Mouse (Mus musculus) G1E (cell line): ENCODE measurements around the gene Gm6793. TPM values are rescaled to one million over a fixed set of nuclear protein-coding genes. Genes with fewer than 3 reads are reported as not detected.

ENCODE experiments used
- ATAC-seq: 2 replicates; pipeline ENCODE4 v1.8.0; 2016; ENCODE audit warnings: mild to moderate bottlenecking; ENCODE audit not compliant: insufficient number of reproducible peaks, poor library complexity, low FRiP score, severe bottlenecking; ENCODE audit errors: extremely low read depth
- DNase-seq: peaks from one replicate; pipeline ENCODE4 v3.0.0; 2012; ENCODE audit warnings: low spot score
- H3K27me3 ChIP-seq: 2 replicates; pipeline ENCODE4 v1.6.1; 2012; ENCODE audit warnings: mild to moderate bottlenecking, low read length, inconsistent platforms; ENCODE audit not compliant: insufficient read depth
- H3K36me3 ChIP-seq: replicated peaks from 2 replicates; pipeline ENCODE3; 2012; ENCODE audit warnings: mild to moderate bottlenecking, inconsistent platforms
- H3K4me1 ChIP-seq: 2 replicates; pipeline ENCODE4 v1.6.1; 2012; ENCODE audit warnings: low read depth, low read length, inconsistent platforms, mixed read lengths; ENCODE audit not compliant: insufficient read depth
- H3K4me3 ChIP-seq: 2 replicates; pipeline ENCODE4 v1.5.1; 2012; ENCODE audit warnings: low read depth, mild to moderate bottlenecking, inconsistent platforms, low read length, moderate library complexity, mixed read lengths
- H3K9me3 ChIP-seq: replicated peaks from 2 replicates; pipeline ENCODE4 v1.6.1; 2012; ENCODE audit warnings: inconsistent platforms
- CTCF ChIP-seq: IDR thresholded peaks from 2 replicates; pipeline ENCODE4 v1.5.1; 2012; ENCODE audit warnings: low read depth, low read length, inconsistent platforms, mixed read lengths
- GATA1 ChIP-seq: IDR thresholded peaks from 2 replicates; pipeline ENCODE4 v1.6.1; 2012; ENCODE audit warnings: borderline replicate concordance, low read length, inconsistent platforms, mixed read lengths
- GATA2 ChIP-seq: IDR thresholded peaks from 2 replicates; pipeline ENCODE4 v1.6.1; 2012; ENCODE audit warnings: low read depth, low read length, inconsistent platforms, borderline replicate concordance
- POLR2AphosphoS5 ChIP-seq: IDR thresholded peaks from 2 replicates; pipeline ENCODE4 v1.6.1; 2012; ENCODE audit warnings: low read depth, low read length, inconsistent platforms; ENCODE audit not compliant: insufficient replicate concordance
- TAL1 ChIP-seq: conservative IDR thresholded peaks from 2 replicates; pipeline ENCODE4 v1.6.1; 2012; ENCODE audit warnings: low read depth, low read length, inconsistent platforms, mixed read lengths
- polyA plus RNA-seq: library from polyadenylated mRNA; stranded (reverse); fragments of >175 nt; gene quantifications from 2 replicates; pipeline ENCODE4 v1.2.3, GENCODE M21; 2012
- total RNA-seq, 2 experiments: library from RNA; stranded (forward) in 1 of 2; stranded (reverse) in 1 of 2; fragments of 200-1000 nt in 1 of 2; fragments of >200 nt in 1 of 2; fragmentation: Nextera tagmentation in 1 of 2; gene quantifications; 2 replicates each; pipeline ENCODE4 v1.2.3; 2014 to 2017

The Gm6793 gene
- total and polyA plus RNA-seq, 3 experiments = 0.11 TPM; not detected in 2

GRCm38 (mm10) chr8:111964849-111965561 is 49.8 kb downstream of the Gm6793 start:
- ATAC-seq (no peak), DNase-seq (no peak)
- no peak for TF ChIP-seq CTCF
- TF ChIP-seq POLR2AphosphoS5 = no peak
- no peak for TF ChIP-seq GATA1
- no peak for TF ChIP-seq TAL1
- no peak for TF ChIP-seq GATA2
- peaks cover 71% of the 10 kb centered on the region for H3K36me3 ChIP-seq
- H3K9me3 ChIP-seq = no peaks in the 10 kb centered on the region
- H3K27me3 ChIP-seq = no peaks in the 10 kb centered on the region
- H3K4me3 ChIP-seq = no peak overlapping the region
- H3K4me1 ChIP-seq = peaks cover 36% of the 10 kb centered on the region

GRCm38 (mm10) chr8:111964351-111964750 is 50.5 kb downstream of the Gm6793 start:
- ATAC-seq (no peak), DNase-seq (no peak)
- Histone ChIP-seq H3K27me3 (no peaks in the 10 kb centered on the region), H3K9me3 (no peaks in the 10 kb centered on the region), H3K4me3 (no peak overlapping the region), H3K4me1 (peaks cover 36% of the 10 kb centered on the region), H3K36me3 (peaks cover 75% of the 10 kb centered on the region)
- no peak for TF ChIP-seq POLR2AphosphoS5
- no peak for TF ChIP-seq GATA2
- TF ChIP-seq CTCF = no peak

GRCm38 (mm10) chr8:111963546-111963945 is 51.3 kb downstream of the Gm6793 start:
- TF ChIP-seq POLR2AphosphoS5 = no peak
- no peak for TF ChIP-seq TAL1
- no peak for TF ChIP-seq GATA1
- no peak for TF ChIP-seq CTCF
- no peak for TF ChIP-seq GATA2
- ATAC-seq (no peak), DNase-seq (no peak)
- Histone ChIP-seq H3K27me3 (no peaks in the 10 kb centered on the region), H3K9me3 (no peaks in the 10 kb centered on the region), H3K4me3 (no peak overlapping the region), H3K36me3 (peaks cover 74% of the 10 kb centered on the region), H3K4me1 (peaks cover 30% of the 10 kb centered on the region)

Other genes starting within 250 kb of the Gm6793 start
- 140 and 160 TPM in 2 replicates for gene Cfdp1, start 160.7 kb downstream of the Gm6793 start, total RNA-seq (2014; fragmentation: Nextera tagmentation)
- 214 and 229 TPM in 2 replicates for gene Cfdp1, start 160.7 kb downstream of the Gm6793 start, total RNA-seq (2017)
- 20.7 and 26.1 TPM in 2 replicates for gene Cfdp1, start 160.7 kb downstream of the Gm6793 start, polyA plus RNA-seq
- 10.2 and 12.5 TPM in 2 replicates for gene Tmem170, start 138.3 kb downstream of the Gm6793 start, total RNA-seq (2014; fragmentation: Nextera tagmentation)
- 2.8 and 3.2 TPM in 2 replicates for gene Tmem170, start 138.3 kb downstream of the Gm6793 start, total RNA-seq (2017)
- 0.51 and 0.52 TPM in 2 replicates for gene Tmem170, start 138.3 kb downstream of the Gm6793 start, polyA plus RNA-seq
- not detected in 2 replicates for gene Chst5, start 104.6 kb downstream of the Gm6793 start, total RNA-seq (2014; fragmentation: Nextera tagmentation)
- 0.05 TPM in 1 of 2 replicates, not detected in the other for gene Chst5, start 104.6 kb downstream of the Gm6793 start, total RNA-seq (2017)
- gene Chst5, start 104.6 kb downstream of the Gm6793 start, polyA plus RNA-seq = not detected in 2 replicates
- 10.7 and 15.2 TPM in 2 replicates for gene Tmem231, start 81.2 kb downstream of the Gm6793 start, total RNA-seq (2014; fragmentation: Nextera tagmentation)
- gene Tmem231, start 81.2 kb downstream of the Gm6793 start, total RNA-seq (2017) = 7.0 and 8.9 TPM in 2 replicates
- gene Tmem231, start 81.2 kb downstream of the Gm6793 start, polyA plus RNA-seq = 8.8 and 9.1 TPM in 2 replicates
- 36.6 and 43.8 TPM in 2 replicates for gene Gabarapl2, start 74.3 kb downstream of the Gm6793 start, total RNA-seq (2014; fragmentation: Nextera tagmentation)
- 50.4 and 53.7 TPM in 2 replicates for gene Gabarapl2, start 74.3 kb downstream of the Gm6793 start, total RNA-seq (2017)
- gene Gabarapl2, start 74.3 kb downstream of the Gm6793 start, polyA plus RNA-seq = 2.1 and 3.7 TPM in 2 replicates
- gene Adat1, start 22.7 kb downstream of the Gm6793 start, total RNA-seq (2014; fragmentation: Nextera tagmentation) = 19.2 and 20.1 TPM in 2 replicates
- 7.6 and 8.2 TPM in 2 replicates for gene Adat1, start 22.7 kb downstream of the Gm6793 start, total RNA-seq (2017)
- 1.5 and 3.3 TPM in 2 replicates for gene Adat1, start 22.7 kb downstream of the Gm6793 start, polyA plus RNA-seq
- 184 TPM in 2 replicates for gene Kars, start 3.7 kb downstream of the Gm6793 start, total RNA-seq (2014; fragmentation: Nextera tagmentation)
- 177 TPM in 2 replicates for gene Kars, start 3.7 kb downstream of the Gm6793 start, total RNA-seq (2017)
- gene Kars, start 3.7 kb downstream of the Gm6793 start, polyA plus RNA-seq = 87.8 and 113 TPM in 2 replicates
- gene Terf2ip, start 3.6 kb downstream of the Gm6793 start, total RNA-seq (2014; fragmentation: Nextera tagmentation) = 18.4 and 26.1 TPM in 2 replicates
- 18.1 and 20.6 TPM in 2 replicates for gene Terf2ip, start 3.6 kb downstream of the Gm6793 start, total RNA-seq (2017)
- gene Terf2ip, start 3.6 kb downstream of the Gm6793 start, polyA plus RNA-seq = 8.7 and 10.8 TPM in 2 replicates